Mouse (Mus musculus) heart, postnatal 0 days (tissue): ENCODE results near the gene Fbxw9. TPM values are rescaled to one million over a fixed set of nuclear protein-coding genes. Genes with fewer than 3 reads are reported as not detected.

Experiments
- ATAC-seq: fragments of 200-750 bp; cut with Nextera tagmentation; 2 replicates; pipeline ENCODE4 v1.8.0; 2017; ENCODE audit warnings: low read depth, moderate number of reproducible peaks, moderate library complexity; ENCODE audit not compliant: insufficient read depth
- DNase-seq: peaks from one replicate; pipeline ENCODE4 v3.0.0-alpha.2; 2016; ENCODE audit warnings: low spot score
- H3K27ac ChIP-seq: fragments of 300-500 bp; sonication (generic); 2 replicates; pipeline ENCODE4 v1.5.1; 2014; ENCODE audit warnings: low read depth, mild to moderate bottlenecking
- H3K27me3 ChIP-seq: fragments of 300-500 bp; sonication (generic); 2 replicates; pipeline ENCODE4 v1.6.1; 2014; ENCODE audit warnings: low read length, mixed read lengths; ENCODE audit not compliant: control insufficient read depth, insufficient read depth
- H3K36me3 ChIP-seq: fragments of 300-500 bp; sonication (generic); replicated peaks from 2 replicates; pipeline ENCODE4 v1.6.1; 2014; ENCODE audit warnings: low read length, mixed read lengths; ENCODE audit not compliant: control insufficient read depth, insufficient read depth
- H3K4me1 ChIP-seq: fragments of 300-500 bp; sonication (generic); 2 replicates; pipeline ENCODE4 v1.6.1; 2014; ENCODE audit warnings: antibody characterized with exemption; ENCODE audit not compliant: control insufficient read depth, insufficient read depth
- H3K4me2 ChIP-seq: fragments of 300-500 bp; sonication (generic); 2 replicates; pipeline ENCODE4 v1.6.1; 2014; ENCODE audit warnings: low read depth, mild to moderate bottlenecking, low read length, moderate library complexity
- H3K4me3 ChIP-seq: fragments of 300-500 bp; sonication (generic); 2 replicates; pipeline ENCODE4 v1.5.1; 2014; ENCODE audit warnings: low read depth, low read length
- H3K9ac ChIP-seq: fragments of 300-500 bp; sonication (generic); replicated peaks from 2 replicates; pipeline ENCODE4 v1.6.1; 2014; ENCODE audit warnings: low read depth, low read length, mixed read lengths
- H3K9me3 ChIP-seq: fragments of 300-500 bp; sonication (generic); replicated peaks from 2 replicates; pipeline ENCODE4 v1.6.1; 2016; ENCODE audit warnings: low read length; ENCODE audit not compliant: control insufficient read depth
- CTCF ChIP-seq: IDR thresholded peaks from 2 replicates; pipeline ENCODE4 v1.5.1; 2016; ENCODE audit warnings: antibody characterized with exemption, control low read depth, low read depth
- EP300 ChIP-seq: IDR thresholded peaks from 2 replicates; pipeline ENCODE4 v1.6.1; 2016; ENCODE audit warnings: antibody characterized with exemption, low read depth
- WGBS: fragments of 180-500 bp; shearing (Covaris S2); extraction: QIAGEN DNeasy Blood & Tissue Kit; methylation state at CpG from one replicate; pipeline ENCODE4 v1.1.7; 2014; 5-methylcytosine and 5-hydroxymethylcytosine counted together
- microRNA-seq: library from miRNA; unstranded; fragments of <30 nt; microRNA quantifications from one replicate; pipeline ENCODE4, GENCODE M21; 2016
- polyA plus RNA-seq: library from polyadenylated mRNA; unstranded; fragments of >200 nt; fragmentation: Nextera tagmentation; extraction: Ambion mirVana; gene quantifications from 2 replicates; pipeline ENCODE4 v1.2.1, GENCODE M21; 2015
- total RNA-seq: library from RNA; depleted of rRNA; stranded (reverse); fragments of >200 nt; gene quantifications from 2 replicates; pipeline ENCODE4 v1.2.3, GENCODE M21; 2014; ENCODE audit warnings: low replicate concordance; rRNA removed

The Fbxw9 gene
- total and polyA plus RNA-seq, 2 experiments from 2014 or later: 16.5 to 32.6 TPM

DNA sequence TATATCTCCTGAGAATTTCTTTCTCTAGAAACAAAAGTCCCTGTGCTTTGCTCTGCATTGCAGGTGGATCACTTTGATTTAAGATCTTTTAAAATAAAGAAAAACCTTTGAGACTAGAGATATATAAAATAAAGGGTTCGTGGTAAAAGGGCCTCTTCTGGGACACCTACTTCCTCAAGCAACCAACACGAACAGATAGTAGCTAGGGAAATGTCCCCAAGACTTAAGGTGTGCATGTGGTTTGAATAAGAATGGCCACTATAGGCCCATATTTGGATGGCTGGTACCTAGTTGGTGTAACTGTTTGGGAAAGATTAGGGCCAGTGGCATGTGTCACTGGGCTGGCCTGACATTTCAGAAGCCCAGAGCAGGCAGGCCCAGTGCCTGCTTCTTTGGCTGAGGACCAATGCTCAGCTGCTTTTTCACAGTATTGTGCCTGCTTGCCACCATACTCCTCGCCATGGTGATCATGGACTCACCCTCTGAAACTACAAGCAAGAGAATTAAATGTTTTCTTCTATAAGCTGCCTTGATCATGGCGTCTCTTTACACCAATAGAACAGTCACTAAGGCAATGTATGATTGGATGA is 40.3 kb downstream of the Fbxw9 start:
- ATAC-seq (no peak), DNase-seq (no peak)
- no peak overlapping the region for H3K9ac ChIP-seq
- no peak overlapping the region for H3K4me2 ChIP-seq
- H3K27me3 ChIP-seq: no peaks in the 10 kb centered on the region
- TF ChIP-seq EP300: no peak
- no peak for TF ChIP-seq CTCF
- H3K4me3 ChIP-seq: no peak overlapping the region
- 70% methylated on average over 4 of the region's 4 CpGs for WGBS
- no peak overlapping the region for H3K27ac ChIP-seq
- no peaks in the 10 kb centered on the region for H3K9me3 ChIP-seq
- peaks cover 34% of the 10 kb centered on the region for H3K36me3 ChIP-seq
- no peaks in the 10 kb centered on the region for H3K4me1 ChIP-seq

DNA sequence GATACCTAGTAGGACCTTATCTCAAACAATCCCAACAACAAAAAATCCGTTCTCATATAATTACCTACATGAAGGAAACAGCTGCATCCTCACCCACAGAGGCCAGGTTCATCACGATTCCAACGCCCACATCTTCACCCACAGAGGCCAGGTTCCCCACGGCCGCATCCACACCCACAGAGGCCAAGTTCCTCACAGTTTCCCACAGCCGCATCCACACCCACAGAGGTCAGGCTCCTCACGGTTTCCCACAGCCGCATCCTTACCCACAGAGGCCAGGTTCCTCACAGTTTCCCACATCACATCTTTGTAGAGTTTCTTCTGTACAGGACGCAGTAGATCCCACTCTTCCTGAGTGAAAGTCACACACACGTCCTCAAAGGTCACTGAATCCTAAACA is 53.4 kb downstream of the Fbxw9 start:
- peaks cover 26% of the 10 kb centered on the region for H3K36me3 ChIP-seq
- 92% methylated on average over 10 of the region's 10 CpGs for WGBS

DNA sequence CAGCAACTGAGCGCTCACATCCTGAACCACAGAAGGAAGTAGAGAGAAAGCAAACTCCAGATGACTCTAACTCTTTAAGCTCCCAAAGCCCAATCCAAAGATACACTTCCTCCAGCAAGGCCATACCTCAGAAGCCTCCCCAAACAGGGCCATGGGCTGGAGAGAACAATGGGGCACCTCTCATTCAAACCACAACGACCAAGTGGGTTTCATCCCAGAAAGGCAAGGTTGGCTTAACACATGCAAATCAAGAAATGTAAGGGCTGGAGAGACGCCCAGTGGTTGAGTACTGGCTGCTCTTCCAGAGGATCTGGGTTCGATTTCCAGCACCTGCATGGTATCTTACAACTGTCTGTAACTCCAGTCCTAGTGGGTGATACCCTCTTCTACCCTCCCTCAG is 55.6 kb downstream of the Fbxw9 start:
- peaks cover 15% of the 10 kb centered on the region for H3K36me3 ChIP-seq
- no peak for DNase-seq
- H3K4me2 ChIP-seq: no peak overlapping the region
- ATAC-seq: no peak
- no peak overlapping the region for H3K27ac ChIP-seq
- H3K4me1 ChIP-seq: peaks cover 4% of the 10 kb centered on the region; the same call in 1 of the 2 replicates
- no peaks in the 10 kb centered on the region for H3K27me3 ChIP-seq
- H3K4me3 ChIP-seq: no peak overlapping the region
- WGBS: 73% methylated on average over 4 of the region's 4 CpGs
- no peak for TF ChIP-seq CTCF
- TF ChIP-seq EP300: no peak
- H3K9me3 ChIP-seq: no peaks in the 10 kb centered on the region
- H3K9ac ChIP-seq: no peak overlapping the region

More for the DNA sequence above, 53.4 kb downstream of the Fbxw9 start:
- no peak for TF ChIP-seq CTCF
- TF ChIP-seq EP300: no peak
- no peak overlapping the region for H3K4me3 ChIP-seq
- DNase-seq (no peak), ATAC-seq (no peak)
- no peaks in the 10 kb centered on the region for H3K4me1 ChIP-seq
- H3K27me3 ChIP-seq: no peaks in the 10 kb centered on the region
- H3K9ac ChIP-seq: no peak overlapping the region
- H3K27ac ChIP-seq: no peak overlapping the region
- no peaks in the 10 kb centered on the region for H3K9me3 ChIP-seq
- H3K4me2 ChIP-seq: no peak overlapping the region

Small RNA genes within 50 kb of the gene (microRNA-seq; reads per million reads assigned to microRNA genes)
- gene Gm23388 (not detected), gene Mir7070 (2.0 reads per million, percentile 5 among the genes with 10 or more reads in this experiment)

Other genes with a start within 250 kb of the Fbxw9 start
- 2.1 and 15.4 TPM in 2 replicates for gene Dand5, start 237.2 kb upstream of the Fbxw9 start, total RNA-seq
- gene Dand5, start 237.2 kb upstream of the Fbxw9 start, polyA plus RNA-seq: 6.2 and 8.0 TPM in 2 replicates
- 47.1 and 49.8 TPM in 2 replicates for gene Gadd45gip1, start 228.5 kb upstream of the Fbxw9 start, total RNA-seq
- 48.1 and 50.0 TPM in 2 replicates for gene Gadd45gip1, start 228.5 kb upstream of the Fbxw9 start, polyA plus RNA-seq
- 89.2 and 126 TPM in 2 replicates for gene Rad23a, start 219.4 kb upstream of the Fbxw9 start, total RNA-seq
- gene Rad23a, start 219.4 kb upstream of the Fbxw9 start, polyA plus RNA-seq: 111 and 125 TPM in 2 replicates
- gene Calr, start 213.1 kb upstream of the Fbxw9 start, total RNA-seq: 211 and 235 TPM in 2 replicates
- 201 and 266 TPM in 2 replicates for gene Calr, start 213.1 kb upstream of the Fbxw9 start, polyA plus RNA-seq
- 38.6 and 40.0 TPM in 2 replicates for gene Farsa, start 203.1 kb upstream of the Fbxw9 start, total RNA-seq
- 36.3 and 38.3 TPM in 2 replicates for gene Farsa, start 203.1 kb upstream of the Fbxw9 start, polyA plus RNA-seq
- 0.15 and 1.7 TPM in 2 replicates for gene Syce2, start 187.9 kb upstream of the Fbxw9 start, total RNA-seq
- gene Syce2, start 187.9 kb upstream of the Fbxw9 start, polyA plus RNA-seq: 9.7 and 11.8 TPM in 2 replicates
- 45.5 and 52.8 TPM in 2 replicates for gene Gcdh, start 166.1 kb upstream of the Fbxw9 start, total RNA-seq
- 33.0 and 33.5 TPM in 2 replicates for gene Gcdh, start 166.1 kb upstream of the Fbxw9 start, polyA plus RNA-seq
- gene Klf1, start 158.1 kb upstream of the Fbxw9 start, total RNA-seq: not detected in 2 replicates
- 0.27 and 0.56 TPM in 2 replicates for gene Klf1, start 158.1 kb upstream of the Fbxw9 start, polyA plus RNA-seq
- 6.0 and 11.0 TPM in 2 replicates for gene Dnase2a, start 151.5 kb upstream of the Fbxw9 start, total RNA-seq
- 4.6 and 5.6 TPM in 2 replicates for gene Dnase2a, start 151.5 kb upstream of the Fbxw9 start, polyA plus RNA-seq
- gene Mast1, start 122.7 kb upstream of the Fbxw9 start, total RNA-seq: 0.08 TPM in 1 of 2 replicates, not detected in the other
- 0.05 TPM in 1 of 2 replicates, not detected in the other for gene Mast1, start 122.7 kb upstream of the Fbxw9 start, polyA plus RNA-seq
- not detected in 2 replicates for gene Rtbdn, start 113.1 kb upstream of the Fbxw9 start, total RNA-seq
- 0.10 TPM in 1 of 2 replicates, not detected in the other for gene Rtbdn, start 113.1 kb upstream of the Fbxw9 start, polyA plus RNA-seq
- gene Gm49661, start 90.6 kb upstream of the Fbxw9 start, total RNA-seq: not detected in 2 replicates
- gene Gm49661, start 90.6 kb upstream of the Fbxw9 start, polyA plus RNA-seq: not detected in 2 replicates
- 647 and 809 TPM in 2 replicates for gene Prdx2, start 90.5 kb upstream of the Fbxw9 start, total RNA-seq
- 758 and 782 TPM in 2 replicates for gene Prdx2, start 90.5 kb upstream of the Fbxw9 start, polyA plus RNA-seq
- 57.9 and 76.4 TPM in 2 replicates for gene Rnaseh2a, start 90.3 kb upstream of the Fbxw9 start, total RNA-seq
- 52.6 and 57.3 TPM in 2 replicates for gene Rnaseh2a, start 90.3 kb upstream of the Fbxw9 start, polyA plus RNA-seq
- 28.9 and 39.6 TPM in 2 replicates for gene Junb, start 81.3 kb upstream of the Fbxw9 start, total RNA-seq
- 10.3 and 13.0 TPM in 2 replicates for gene Junb, start 81.3 kb upstream of the Fbxw9 start, polyA plus RNA-seq
- 1.9 and 4.8 TPM in 2 replicates for gene Hook2, start 69.5 kb upstream of the Fbxw9 start, total RNA-seq
- 3.5 and 4.7 TPM in 2 replicates for gene Hook2, start 69.5 kb upstream of the Fbxw9 start, polyA plus RNA-seq
- not detected in 2 replicates for gene Best2, start 45.5 kb upstream of the Fbxw9 start, total RNA-seq
- not detected in 2 replicates for gene Best2, start 45.5 kb upstream of the Fbxw9 start, polyA plus RNA-seq
- gene Asna1, start 34.8 kb upstream of the Fbxw9 start, total RNA-seq: 134 and 152 TPM in 2 replicates
- 106 and 110 TPM in 2 replicates for gene Asna1, start 34.8 kb upstream of the Fbxw9 start, polyA plus RNA-seq
- gene Trir, start 33.2 kb upstream of the Fbxw9 start, total RNA-seq: 98.5 and 196 TPM in 2 replicates
- 62.4 and 66.5 TPM in 2 replicates for gene Trir, start 33.2 kb upstream of the Fbxw9 start, polyA plus RNA-seq
- 27.4 and 34.8 TPM in 2 replicates for gene Tnpo2, start 23.1 kb upstream of the Fbxw9 start, total RNA-seq
- 11.5 and 13.0 TPM in 2 replicates for gene Tnpo2, start 23.1 kb upstream of the Fbxw9 start, polyA plus RNA-seq
- gene Gm5741, start 7.9 kb downstream of the Fbxw9 start, total RNA-seq: not detected in 2 replicates
- gene Gm5741, start 7.9 kb downstream of the Fbxw9 start, polyA plus RNA-seq: not detected in 2 replicates
- gene Dhps, start 11.7 kb downstream of the Fbxw9 start, total RNA-seq: 25.9 and 48.2 TPM in 2 replicates
- 45.0 and 48.3 TPM in 2 replicates for gene Dhps, start 11.7 kb downstream of the Fbxw9 start, polyA plus RNA-seq
- 101 and 116 TPM in 2 replicates for gene Wdr83os, start 20.7 kb downstream of the Fbxw9 start, total RNA-seq
- gene Wdr83os, start 20.7 kb downstream of the Fbxw9 start, polyA plus RNA-seq: 99.8 and 103 TPM in 2 replicates
- gene Wdr83, start 21.3 kb downstream of the Fbxw9 start, total RNA-seq: 16.2 and 31.0 TPM in 2 replicates
- 38.8 and 42.9 TPM in 2 replicates for gene Wdr83, start 21.3 kb downstream of the Fbxw9 start, polyA plus RNA-seq
- gene Man2b1, start 23.2 kb downstream of the Fbxw9 start, total RNA-seq: 47.2 and 87.1 TPM in 2 replicates
- 24.0 and 24.9 TPM in 2 replicates for gene Man2b1, start 23.2 kb downstream of the Fbxw9 start, polyA plus RNA-seq
- gene Zfp791, start 63.0 kb downstream of the Fbxw9 start, total RNA-seq: 0.15 TPM in 1 of 2 replicates, not detected in the other
- 0.97 and 1.2 TPM in 2 replicates for gene Zfp791, start 63.0 kb downstream of the Fbxw9 start, polyA plus RNA-seq
- not detected in 2 replicates for gene Cks1brt, start 91.9 kb downstream of the Fbxw9 start, total RNA-seq
- gene Cks1brt, start 91.9 kb downstream of the Fbxw9 start, polyA plus RNA-seq: not detected in 2 replicates
- gene Olfr371, start 165.9 kb downstream of the Fbxw9 start, total RNA-seq: not detected in 2 replicates
- gene Olfr371, start 165.9 kb downstream of the Fbxw9 start, polyA plus RNA-seq: not detected in 2 replicates
- 15.9 and 23.3 TPM in 2 replicates for gene Orc6, start 239.6 kb downstream of the Fbxw9 start, total RNA-seq
- gene Orc6, start 239.6 kb downstream of the Fbxw9 start, polyA plus RNA-seq: 25.7 and 26.3 TPM in 2 replicates
- 71.5 and 77.2 TPM in 2 replicates for gene Vps35, start 239.7 kb downstream of the Fbxw9 start, total RNA-seq
- gene Vps35, start 239.7 kb downstream of the Fbxw9 start, polyA plus RNA-seq: 82.3 and 82.5 TPM in 2 replicates